Mouse (Mus musculus) hindbrain, embryonic 14.5 days (tissue): ENCODE results near the gene Tgfb1i1. TPM values are rescaled to one million over a fixed set of nuclear protein-coding genes. Genes with fewer than 3 reads are reported as not detected.

Experiments used
- ATAC-seq: fragments of 200-750 bp; cut with Nextera tagmentation; 2 replicates; pipeline ENCODE4 v1.8.0; 2017; ENCODE audit warnings: moderate number of reproducible peaks, mild to moderate bottlenecking, moderate TSS enrichment, moderate library complexity; ENCODE audit not compliant: low FRiP score
- DNase-seq: peaks from one replicate; pipeline ENCODE4 v3.0.0-alpha.2; 2015; ENCODE audit warnings: low spot score
- H3K27ac ChIP-seq: fragments of 300-500 bp; sonication (generic); 2 replicates; pipeline ENCODE4 v1.5.1; 2014; ENCODE audit warnings: mild to moderate bottlenecking, moderate library complexity
- H3K27me3 ChIP-seq: fragments of 300-500 bp; sonication (generic); 2 replicates; pipeline ENCODE4 v1.6.1; 2014; ENCODE audit warnings: mild to moderate bottlenecking, low read length, mixed read lengths; ENCODE audit not compliant: control insufficient read depth, insufficient read depth
- H3K36me3 ChIP-seq: fragments of 300-500 bp; sonication (generic); replicated peaks from 2 replicates; pipeline ENCODE4 v1.6.1; 2014; ENCODE audit not compliant: control insufficient read depth, insufficient read depth
- H3K4me1 ChIP-seq: fragments of 300-500 bp; sonication (generic); replicated peaks from 2 replicates; pipeline ENCODE4 v1.6.1; 2014; ENCODE audit warnings: antibody characterized with exemption, low read length, mixed read lengths; ENCODE audit not compliant: control insufficient read depth, insufficient read depth
- H3K4me2 ChIP-seq: fragments of 300-500 bp; sonication (generic); replicated peaks from 2 replicates; pipeline ENCODE4 v1.6.1; 2014; ENCODE audit warnings: mild to moderate bottlenecking, moderate library complexity
- H3K4me3 ChIP-seq: fragments of 300-500 bp; sonication (generic); replicated peaks from 2 replicates; pipeline ENCODE4 v1.5.1; 2014; ENCODE audit warnings: mild to moderate bottlenecking, low read length
- H3K9ac ChIP-seq: fragments of 300-500 bp; sonication (generic); 2 replicates; pipeline ENCODE4 v1.6.1; 2014
- H3K9me3 ChIP-seq: fragments of 300-500 bp; sonication (generic); 2 replicates; pipeline ENCODE4 v1.6.1; 2016; ENCODE audit warnings: low read length; ENCODE audit not compliant: control insufficient read depth
- WGBS: fragments of 180-500 bp; shearing (Covaris S2); extraction: QIAGEN DNeasy Blood & Tissue Kit; methylation state at CpG from one replicate; pipeline ENCODE4 v1.1.7; 2014; 5-methylcytosine and 5-hydroxymethylcytosine counted together
- polyA plus RNA-seq: library from polyadenylated mRNA; unstranded; fragments of >200 nt; fragmentation: Nextera tagmentation; extraction: Ambion mirVana; gene quantifications from 2 replicates; pipeline ENCODE4 v1.2.1, GENCODE M21; 2014

Gene Tgfb1i1
- polyA plus RNA-seq, 1 experiment from 2014 or later: 27.8 TPM

- no peak for ATAC-seq
- H3K4me1 ChIP-seq: peaks cover 16% of the 10 kb centered on the region; the same call in 1 of the 2 replicates
- no peak overlapping the region for H3K27ac ChIP-seq
- H3K9ac ChIP-seq: no peak overlapping the region
- H3K4me3 ChIP-seq: no peak overlapping the region
- 96% methylated on average over 27 of the region's 27 CpGs for WGBS
- H3K9me3 ChIP-seq: no peaks in the 10 kb centered on the region
- peaks cover 54% of the 10 kb centered on the region for H3K36me3 ChIP-seq
- H3K27me3 ChIP-seq: no peaks in the 10 kb centered on the region
- H3K4me2 ChIP-seq: no peak overlapping the region
- DNase-seq: no peak
Measured at GRCm38 (mm10) chr7:128240131-128240784, 6.4 kb upstream of the Tgfb1i1 start.

GRCm38 (mm10) chr7:128242331-128242730, 4.3 kb upstream of the Tgfb1i1 start:
- Histone ChIP-seq H3K4me1 (peaks cover 16% of the 10 kb centered on the region; the same call in 1 of the 2 replicates), H3K27me3 (no peaks in the 10 kb centered on the region), H3K9ac (no peak overlapping the region), H3K27ac (no peak overlapping the region), H3K36me3 (peaks cover 48% of the 10 kb centered on the region), H3K4me2 (no peak overlapping the region), H3K4me3 (no peak overlapping the region), H3K9me3 (no peaks in the 10 kb centered on the region)
- no peak for ATAC-seq
- 93% methylated on average over 16 of the region's 16 CpGs for WGBS
- DNase-seq: no peak

- Histone ChIP-seq H3K27me3 (no peaks in the 10 kb centered on the region), H3K4me2 (no peak overlapping the region), H3K9ac (no peak overlapping the region), H3K9me3 (no peaks in the 10 kb centered on the region), H3K4me3 (no peak overlapping the region), H3K36me3 (peaks cover 48% of the 10 kb centered on the region), H3K4me1 (peaks cover 12% of the 10 kb centered on the region; the same call in 1 of the 2 replicates), H3K27ac (no peak overlapping the region)
- no peak for DNase-seq
- no peak for ATAC-seq
- 42% methylated on average over 10 of the region's 10 CpGs for WGBS
Measured at GRCm38 (mm10) chr7:128243921-128244320, 2.7 kb upstream of the Tgfb1i1 start.

- no peak for ATAC-seq
- no peak overlapping the region for H3K9ac ChIP-seq
- 81% methylated on average over 18 of the region's 18 CpGs for WGBS
Measured at GRCm38 (mm10) chr7:128244410-128245025, 2.1 kb upstream of the Tgfb1i1 start.

GRCm38 (mm10) chr7:128245547-128245946, 1.1 kb upstream of the Tgfb1i1 start:
- Histone ChIP-seq H3K9me3 (no peaks in the 10 kb centered on the region), H3K4me2 (no peak overlapping the region), H3K27me3 (no peaks in the 10 kb centered on the region), H3K36me3 (peaks cover 41% of the 10 kb centered on the region), H3K27ac (no peak overlapping the region), H3K9ac (no peak overlapping the region), H3K4me1 (peaks cover 5% of the 10 kb centered on the region; the same call in 1 of the 2 replicates), H3K4me3 (no peak overlapping the region)
- no peak for ATAC-seq
- DNase-seq: no peak
- 73% methylated on average over 4 of the region's 4 CpGs for WGBS

More at GRCm38 (mm10) chr7:128244410-128245025, 2.1 kb upstream of the Tgfb1i1 start:
- Histone ChIP-seq H3K27me3 (no peaks in the 10 kb centered on the region), H3K4me2 (no peak overlapping the region), H3K4me1 (peaks cover 6% of the 10 kb centered on the region; the same call in 1 of the 2 replicates), H3K9me3 (no peaks in the 10 kb centered on the region), H3K36me3 (peaks cover 48% of the 10 kb centered on the region), H3K4me3 (no peak overlapping the region), H3K27ac (no peak overlapping the region)
- no peak for DNase-seq

- Histone ChIP-seq H3K9me3 (no peaks in the 10 kb centered on the region), H3K4me2 (peak overlapping the region; percentile 48), H3K36me3 (peaks cover 24% of the 10 kb centered on the region), H3K27me3 (no peaks in the 10 kb centered on the region), H3K9ac (peak overlapping the region; percentile 40), H3K4me1 (peaks cover 10% of the 10 kb centered on the region), H3K4me3 (peak overlapping the region; percentile 28), H3K27ac (peak overlapping the region; percentile 53)
- ATAC-seq (peak; percentile 83), DNase-seq (peak; percentile 93)
- WGBS: 1% methylated on average over 13 of the region's 13 CpGs
Measured at GRCm38 (mm10) chr7:128247443-128247842, 831 bp downstream of the Tgfb1i1 start.

- no peaks in the 10 kb centered on the region for H3K27me3 ChIP-seq
- H3K4me1 ChIP-seq: peaks cover 14% of the 10 kb centered on the region
- ATAC-seq: no peak
- H3K9ac ChIP-seq: no peak overlapping the region
- no peak overlapping the region for H3K27ac ChIP-seq
- H3K9me3 ChIP-seq: no peaks in the 10 kb centered on the region
- 0 out of 2 replicates have a peak overlapping the region, but pooled peaks have one; percentile 28 for H3K4me3 ChIP-seq
- no peak for DNase-seq
- peak overlapping the region; percentile 48 for H3K4me2 ChIP-seq
- WGBS: 81% methylated on average over 10 of the region's 10 CpGs
- peaks cover 15% of the 10 kb centered on the region for H3K36me3 ChIP-seq
Measured at GRCm38 (mm10) chr7:128248081-128249042, 1.8 kb downstream of the Tgfb1i1 start.

- Histone ChIP-seq H3K9ac (no peak overlapping the region), H3K27me3 (no peaks in the 10 kb centered on the region), H3K36me3 (peaks cover 3% of the 10 kb centered on the region; the same call in 1 of the 2 replicates), H3K4me2 (no peak overlapping the region), H3K27ac (no peak overlapping the region), H3K9me3 (no peaks in the 10 kb centered on the region), H3K4me3 (no peak overlapping the region), H3K4me1 (peaks cover 14% of the 10 kb centered on the region)
- ATAC-seq (no peak), DNase-seq (no peak)
- 86% methylated on average over 5 of the region's 5 CpGs for WGBS
Measured at GRCm38 (mm10) chr7:128249998-128250397, 3.4 kb downstream of the Tgfb1i1 start.

GRCm38 (mm10) chr7:128251946-128252345, 5.3 kb downstream of the Tgfb1i1 start:
- Histone ChIP-seq H3K27ac (no peak overlapping the region), H3K4me2 (peak overlapping the region; percentile 55), H3K4me3 (peak overlapping the region; percentile 30; the same call in 1 of the 2 replicates), H3K9ac (no peak overlapping the region), H3K4me1 (peaks cover 9% of the 10 kb centered on the region), H3K9me3 (no peaks in the 10 kb centered on the region), H3K27me3 (no peaks in the 10 kb centered on the region), H3K36me3 (no peaks in the 10 kb centered on the region)
- ATAC-seq (no peak), DNase-seq (no peak)
- 54% methylated on average over 12 of the region's 12 CpGs for WGBS
